Mouse (Mus musculus): ENCODE results near the gene Zmym6.

Gene Zmym6

GRCm38 (mm10) chr4:127124331-127124730 lies 47.1 kb downstream of the Zmym6 start:
- no peak for DNase-seq (ENCODE audit: low spot score in 2 of 2)

- peak; percentile 81 to 90 for DNase-seq (ENCODE audit: low spot score in 2 of 2)
These were observed 48.8 kb downstream of the Zmym6 start for GRCm38 (mm10) chr4:127125834-127126463.

GRCm38 (mm10) chr4:127134687-127135086 lies 57.5 kb downstream of the Zmym6 start:
- DNase-seq (ENCODE audit: low spot score in 2 of 2): no peak

GRCm38 (mm10) chr4:127137591-127137990 lies 60.4 kb downstream of the Zmym6 start:
- DNase-seq (ENCODE audit: low spot score in 2 of 2): no peak

- no peak for DNase-seq (ENCODE audit: low spot score in 2 of 2)
These were observed 61.3 kb downstream of the Zmym6 start for GRCm38 (mm10) chr4:127138486-127138885.

- DNase-seq (ENCODE audit: low spot score in 2 of 2): no peak
These were observed 72.8 kb downstream of the Zmym6 start for GRCm38 (mm10) chr4:127150031-127150430.

GRCm38 (mm10) chr4:127153345-127153744 lies 76.2 kb downstream of the Zmym6 start:
- DNase-seq (ENCODE audit: low spot score in 2 of 2): no peak

- DNase-seq (ENCODE audit: low spot score in 2 of 2): no peak
These were observed 78.6 kb downstream of the Zmym6 start for GRCm38 (mm10) chr4:127155757-127156156.

GRCm38 (mm10) chr4:127157746-127158145 lies 80.6 kb downstream of the Zmym6 start:
- DNase-seq (ENCODE audit: low spot score in 2 of 2): no peak

GRCm38 (mm10) chr4:127163926-127164325 lies 86.7 kb downstream of the Zmym6 start:
- no peak for DNase-seq (ENCODE audit: low spot score in 2 of 2)

- DNase-seq (ENCODE audit: low spot score in 2 of 2): no peak
These were observed 89.9 kb downstream of the Zmym6 start for GRCm38 (mm10) chr4:127167096-127167495.

- DNase-seq (ENCODE audit: low spot score in 2 of 2): no peak
These were observed 90.5 kb downstream of the Zmym6 start for GRCm38 (mm10) chr4:127167731-127168130.

GRCm38 (mm10) chr4:127168211-127168913 lies 91.2 kb downstream of the Zmym6 start:
- DNase-seq (ENCODE audit: low spot score in 2 of 2): no peak

GRCm38 (mm10) chr4:127168914-127169345 lies 91.7 kb downstream of the Zmym6 start, which contains the start of gene Dlgap3:
Gene Dlgap3 (plus strand): TSS chr4:127169204.
- no peak for DNase-seq (ENCODE audit: low spot score in 2 of 2)

GRCm38 (mm10) chr4:127169346-127170221 lies 92.4 kb downstream of the Zmym6 start:
- DNase-seq (ENCODE audit: low spot score in 2 of 2): no peak

GRCm38 (mm10) chr4:127170866-127171265 lies 93.7 kb downstream of the Zmym6 start:
- DNase-seq (ENCODE audit: low spot score in 2 of 2): no peak

GRCm38 (mm10) chr4:127171341-127171905 lies 94.2 kb downstream of the Zmym6 start:
- no peak for DNase-seq (ENCODE audit: low spot score in 2 of 2)

- DNase-seq (ENCODE audit: low spot score in 2 of 2): no peak
These were observed 94.9 kb downstream of the Zmym6 start for GRCm38 (mm10) chr4:127172119-127172518.

GRCm38 (mm10) chr4:127172614-127173013 lies 95.4 kb downstream of the Zmym6 start:
- no peak for DNase-seq (ENCODE audit: low spot score in 2 of 2)

- DNase-seq (ENCODE audit: low spot score in 2 of 2): peak in 1 of 2 experiments; percentile 48
These were observed 96.3 kb downstream of the Zmym6 start for GRCm38 (mm10) chr4:127173461-127173860.

Measured in thymus, postnatal 10 days (tissue).